Mouse (Mus musculus): Measurements from ENCODE around the gene Ccr8.

Ccr8 gene

GRCm38 (mm10) chr9:120133755-120134475, 42.0 kb downstream of the Ccr8 start:
- no peak for DNase-seq

- no peak for DNase-seq
Observed at GRCm38 (mm10) chr9:120134529-120135160, 42.7 kb downstream of the Ccr8 start.

GRCm38 (mm10) chr9:120135454-120135853, 43.5 kb downstream of the Ccr8 start:
- DNase-seq, result no peak

GRCm38 (mm10) chr9:120140652-120141051, 48.7 kb downstream of the Ccr8 start:
- DNase-seq, result peak; percentile 76 to 81

- DNase-seq, result no peak
Observed at GRCm38 (mm10) chr9:120144474-120144873, 52.6 kb downstream of the Ccr8 start.

Data from kidney, postnatal 25 days (tissue).